Mouse (Mus musculus) monocyte, adult 59 days (primary cell): ENCODE data around the gene Cspg4. TPM values are rescaled to one million over a fixed set of nuclear protein-coding genes. Genes with fewer than 3 reads are reported as not detected.

Experiments used
- total RNA-seq, 2 experiments: library from RNA; stranded (reverse); gene quantifications; one replicate each; pipeline ENCODE4 v1.2.4; 2023

Gene Cspg4
- total RNA-seq = not detected

DNA sequence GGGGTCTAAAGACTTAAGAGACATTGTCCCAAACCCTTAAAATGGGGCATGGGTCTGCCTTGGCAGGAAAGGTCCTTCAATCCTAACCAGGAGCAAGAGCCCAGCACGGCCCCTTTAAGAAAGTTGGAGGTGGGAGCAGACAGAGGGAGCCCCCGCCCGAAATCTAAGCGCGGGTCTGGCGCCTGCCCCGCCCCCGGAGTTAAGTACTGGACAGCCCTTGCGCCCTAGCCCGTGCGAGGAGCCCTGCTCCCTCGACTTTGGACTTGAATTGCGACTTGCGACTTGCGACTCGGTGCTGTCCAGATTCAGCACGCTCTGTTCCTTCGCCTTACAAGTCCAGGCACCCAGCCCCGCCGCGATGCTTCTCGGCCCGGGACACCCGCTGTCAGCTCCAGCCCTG lies at the start of gene Cspg4:
Gene Cspg4, plus strand, starts transcription at position 202 of the 400 bp plus-strand sequence.

DNA sequence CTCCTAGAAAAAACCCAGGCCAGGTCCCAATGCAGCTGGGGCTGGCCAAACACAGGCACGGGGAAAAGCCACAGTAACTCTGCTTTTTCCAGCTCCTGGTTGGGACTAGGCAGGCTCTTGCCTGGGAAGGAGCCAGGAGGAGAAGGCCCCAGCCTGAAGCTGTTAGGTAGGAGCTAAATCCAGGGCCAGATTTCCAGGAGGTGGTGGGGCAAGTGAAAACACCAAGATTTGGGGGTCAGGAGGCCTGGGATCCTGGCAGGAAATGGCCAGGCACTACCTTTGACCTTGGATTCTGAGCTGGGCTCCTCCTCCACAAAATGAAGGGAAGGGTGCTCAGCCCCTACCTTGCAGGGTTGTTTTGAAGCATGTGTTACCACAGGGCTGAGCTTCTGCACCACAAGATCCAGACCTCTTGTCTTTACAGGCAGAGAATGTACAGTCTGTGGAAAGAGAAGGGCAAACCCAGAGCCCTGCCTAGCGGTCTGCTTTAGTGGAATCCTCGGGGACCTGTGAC lies 560 bp upstream of the Cspg4 start, which contains the start of gene Odf3l1:
Gene Odf3l1, minus strand, starts transcription at position 464 of the 514 bp plus-strand sequence.

DNA sequence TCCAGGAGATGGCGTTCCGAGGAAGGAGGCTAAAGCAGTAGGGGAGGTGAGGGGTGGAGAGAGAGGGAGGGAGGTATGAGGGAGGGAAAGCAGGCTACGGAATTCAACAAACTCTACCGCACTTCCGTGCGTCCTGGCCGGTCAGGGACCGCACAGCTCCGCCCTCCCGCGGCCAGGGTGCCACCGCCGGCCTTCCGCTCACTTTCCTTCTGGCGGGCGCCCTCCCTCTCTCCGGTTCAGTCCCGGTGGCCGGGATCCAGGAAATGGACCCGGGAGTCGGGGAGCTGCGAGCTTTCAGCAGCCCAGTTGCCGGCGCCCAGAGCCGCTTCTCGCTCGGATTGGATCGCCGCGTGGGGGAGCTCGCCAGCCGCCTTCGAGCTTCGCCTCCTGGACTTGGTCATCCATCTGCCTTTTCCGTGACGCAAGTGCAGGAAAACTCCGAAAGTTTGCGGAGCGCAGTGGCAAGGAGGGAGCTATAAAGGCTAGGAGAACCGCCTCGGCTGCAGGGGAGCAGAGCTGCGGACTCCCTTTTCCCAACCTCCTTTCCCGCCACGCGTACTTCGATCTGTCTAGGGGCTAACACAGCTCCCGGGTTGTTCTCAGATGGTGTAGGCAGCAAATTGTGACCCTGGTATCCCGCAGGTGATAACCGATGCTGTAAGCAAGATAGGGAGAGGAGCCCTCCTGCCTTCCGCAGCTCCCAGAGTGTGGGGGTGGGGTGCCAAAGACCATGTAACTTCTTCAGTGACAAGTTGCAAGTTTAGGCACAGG lies 63.4 kb downstream of the Cspg4 start, which contains the start of gene Snx33:
Gene Snx33, minus strand, starts transcription at position 331 of the 771 bp plus-strand sequence.

DNA sequence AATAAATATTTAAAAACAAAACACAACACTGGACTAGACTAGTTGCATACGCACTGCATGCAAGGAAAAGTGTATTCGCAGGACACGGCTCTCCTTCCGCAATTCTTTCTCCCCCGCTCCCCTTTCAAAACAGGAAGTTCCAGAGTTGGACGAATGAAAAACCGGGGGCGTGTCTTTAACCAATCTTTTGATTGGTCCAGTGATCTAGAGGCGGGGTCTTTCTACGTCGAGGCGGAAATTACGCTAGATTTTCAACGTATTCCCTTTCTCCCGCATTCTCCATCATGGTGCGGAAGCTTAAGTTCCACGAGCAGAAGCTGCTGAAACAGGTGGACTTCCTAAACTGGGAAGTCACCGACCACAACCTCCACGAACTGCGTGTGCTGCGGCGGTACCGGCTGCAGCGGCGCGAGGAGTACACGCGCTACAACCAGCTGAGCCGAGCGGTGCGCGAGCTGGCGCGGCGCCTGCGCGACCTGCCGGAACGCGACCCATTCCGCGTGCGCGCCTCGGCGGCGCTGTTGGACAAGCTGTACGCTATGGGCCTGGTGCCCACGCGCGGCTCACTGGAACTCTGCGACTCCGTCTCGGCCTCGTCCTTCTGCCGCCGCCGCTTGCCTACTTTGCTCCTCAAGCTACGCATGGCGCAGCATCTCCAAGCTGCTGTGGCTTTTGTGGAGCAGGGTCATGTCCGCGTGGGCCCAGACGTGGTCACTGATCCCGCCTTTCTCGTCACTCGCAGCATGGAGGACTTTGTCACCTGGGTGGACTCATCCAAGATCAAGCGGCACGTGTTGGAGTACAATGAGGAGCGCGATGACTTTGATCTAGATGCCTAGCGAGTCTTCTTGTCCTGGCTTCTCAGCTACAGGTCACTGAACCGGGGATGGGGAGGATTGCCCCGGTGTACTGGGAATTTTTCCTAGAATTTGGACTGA lies 72.7 kb downstream of the Cspg4 start, which contains the start of gene Imp3:
Gene Imp3, plus strand, starts transcription at position 253 of the 938 bp plus-strand sequence.

Other genes starting within 250 kb of the Cspg4 start
- not detected for gene Lingo1, start 68.6 kb upstream of the Cspg4 start, total RNA-seq
- not detected for gene Odf3l1, start 354 bp upstream of the Cspg4 start, total RNA-seq
- 1 to 10 TPM; 5.9 to 6.9 TPM for gene Snx33, start 63.3 kb downstream of the Cspg4 start, total RNA-seq
- 10 to 100 TPM; 56.3 to 64.3 TPM for gene Imp3, start 72.4 kb downstream of the Cspg4 start, total RNA-seq
- gene Snupn, start 85.8 kb downstream of the Cspg4 start, total RNA-seq = 10 to 100 TPM in 1 of 2 experiments, 1 to 10 TPM in 1; 7.8 to 11.4 TPM
- gene Ptpn9, start 129.9 kb downstream of the Cspg4 start, total RNA-seq = 10 to 100 TPM; 18.8 to 22.7 TPM
- 10 to 100 TPM; 73.0 to 99.4 TPM for gene Sin3a, start 207.0 kb downstream of the Cspg4 start, total RNA-seq